Mouse (Mus musculus) natural killer cell, adult 2 months (primary cell): ENCODE data around the gene Pak6.

Experiments used
- DNase-seq, 2 experiments: peaks; one replicate each; pipeline ENCODE4 v3.0.0; 2022; ENCODE audit warnings: low spot score in 2 of 2

The Pak6 gene

GRCm38 (mm10) chr2:118664975-118665516 lies 1.9 kb downstream of the Pak6 start:
- DNase-seq, result no peak

GRCm38 (mm10) chr2:118665616-118666015 lies 2.5 kb downstream of the Pak6 start:
- DNase-seq, result no peak

GRCm38 (mm10) chr2:118667181-118667580 lies 4.1 kb downstream of the Pak6 start:
- DNase-seq, result no peak

- DNase-seq, result no peak
Observed at GRCm38 (mm10) chr2:118669245-118669644, 6.1 kb downstream of the Pak6 start.

- no peak for DNase-seq
Observed at GRCm38 (mm10) chr2:118669785-118670184, 6.7 kb downstream of the Pak6 start.

GRCm38 (mm10) chr2:118671728-118672127 lies 8.6 kb downstream of the Pak6 start:
- DNase-seq, result no peak

- DNase-seq, result no peak
Observed at GRCm38 (mm10) chr2:118673686-118674465, 10.8 kb downstream of the Pak6 start.

- no peak for DNase-seq
Observed at GRCm38 (mm10) chr2:118674500-118674899, 11.4 kb downstream of the Pak6 start.

- DNase-seq, result no peak
Observed at GRCm38 (mm10) chr2:118676839-118677741, 14.0 kb downstream of the Pak6 start.

- DNase-seq, result no peak
Observed at GRCm38 (mm10) chr2:118677817-118678216, 14.7 kb downstream of the Pak6 start.

GRCm38 (mm10) chr2:118679577-118679976 lies 16.5 kb downstream of the Pak6 start:
- no peak for DNase-seq

- DNase-seq, result no peak
Observed at GRCm38 (mm10) chr2:118680926-118681325, 17.8 kb downstream of the Pak6 start.

GRCm38 (mm10) chr2:118682544-118683260 lies 19.6 kb downstream of the Pak6 start:
- no peak for DNase-seq

GRCm38 (mm10) chr2:118685088-118685487 lies 22.0 kb downstream of the Pak6 start:
- no peak for DNase-seq

- DNase-seq, result no peak
Observed at GRCm38 (mm10) chr2:118686693-118687092, 23.6 kb downstream of the Pak6 start.

- no peak for DNase-seq
Observed at GRCm38 (mm10) chr2:118687791-118688190, 24.7 kb downstream of the Pak6 start.

GRCm38 (mm10) chr2:118689875-118690274 lies 26.8 kb downstream of the Pak6 start:
- DNase-seq, result no peak

- no peak for DNase-seq
Observed at GRCm38 (mm10) chr2:118693370-118693966, 30.4 kb downstream of the Pak6 start.

GRCm38 (mm10) chr2:118695677-118696232 lies 32.7 kb downstream of the Pak6 start:
- DNase-seq, result peak; percentile 46 to 66

GRCm38 (mm10) chr2:118696451-118697308 lies 33.6 kb downstream of the Pak6 start:
- no peak for DNase-seq
